Mouse (Mus musculus): Measurements from ENCODE around the gene Trim65. TPM values are rescaled to one million over a fixed set of nuclear protein-coding genes. Genes with fewer than 3 reads are reported as not detected.
"Not testable (repeated sequence)": the region's sequence is repeated elsewhere in the genome, so short reads cannot be mapped to it uniquely, and the experiment has no call there.

Trim65 gene
- polyA plus RNA-seq, 1 experiment from 2014 or later, result 1.5 TPM

- no peaks in the 10 kb centered on the region; the same call in 1 of the 2 replicates for H3K36me3 ChIP-seq (ENCODE audit: control insufficient read depth, insufficient read depth)
- H3K4me3 ChIP-seq (ENCODE audit: low read depth, low read length), result peak overlapping the region; percentile 68
- H3K27me3 ChIP-seq (ENCODE audit: control insufficient read depth, insufficient read depth, low read depth, low read length), result no peaks in the 10 kb centered on the region
- WGBS (ENCODE audit: insufficient replicate concordance), result 18% methylated on average over 8 of the region's 8 CpGs
- H3K9me3 ChIP-seq (replicated peaks; ENCODE audit: control insufficient read depth, low read length), result no peaks in the 10 kb centered on the region
- H3K27ac ChIP-seq (ENCODE audit: low read length), result peak overlapping the region; percentile 76; the same call in 1 of the 2 replicates
- ATAC-seq (ENCODE audit: low read depth), result no peak
- peak overlapping the region; percentile 84 for H3K4me2 ChIP-seq (ENCODE audit: low read depth, low read length)
- peaks cover 37% of the 10 kb centered on the region for H3K4me1 ChIP-seq (ENCODE audit: control insufficient read depth, low read depth, low read length)
- H3K9ac ChIP-seq (ENCODE audit: low read depth, low read length), result peak overlapping the region; percentile 77
These were observed 888 bp downstream of the Trim65 start for GRCm38 (mm10) chr11:116129993-116130487.

DNA sequence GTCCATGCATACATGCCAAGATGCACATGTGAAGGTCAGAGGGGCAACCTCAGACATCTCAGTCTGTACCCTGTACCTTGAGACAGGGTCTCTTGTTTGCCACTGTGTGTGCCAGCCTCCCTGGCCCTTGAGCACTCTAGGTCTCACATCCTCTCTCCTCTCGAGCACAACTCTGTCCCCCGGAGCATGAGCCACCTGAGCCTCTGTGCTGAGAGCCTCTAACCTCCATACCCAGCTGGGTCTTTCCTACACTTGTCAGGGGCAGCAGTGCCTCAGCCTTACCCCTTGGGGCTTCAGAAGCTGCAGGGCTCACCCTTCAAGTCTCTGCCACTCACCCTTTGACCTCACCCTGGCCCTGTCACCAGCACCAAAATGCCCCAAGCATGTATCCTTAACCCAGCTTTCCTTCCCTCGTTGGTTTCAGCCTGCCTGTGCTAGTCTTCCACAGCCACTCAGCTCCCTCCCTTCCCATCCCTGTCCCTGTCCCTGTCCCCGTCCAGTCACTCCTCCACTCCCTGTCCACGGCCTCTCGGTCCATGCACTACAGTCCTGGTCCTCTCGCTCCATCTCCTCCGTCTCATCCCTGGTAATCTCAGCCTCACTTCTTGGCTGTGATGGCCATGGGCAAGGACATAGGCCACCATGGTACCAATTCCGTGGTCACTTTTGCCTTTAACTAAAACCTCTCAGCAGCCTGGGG is 1.7 kb downstream of the Trim65 start:
- H3K36me3 ChIP-seq (ENCODE audit: control insufficient read depth, insufficient read depth), result no peaks in the 10 kb centered on the region; the same call in 1 of the 2 replicates
- H3K27me3 ChIP-seq (ENCODE audit: control insufficient read depth, insufficient read depth, low read depth, low read length), result no peaks in the 10 kb centered on the region
- no peak for ATAC-seq (ENCODE audit: low read depth)
- H3K4me2 ChIP-seq (ENCODE audit: low read depth, low read length), result peak overlapping the region; percentile 84; the same call in 1 of the 2 replicates
- H3K9me3 ChIP-seq (replicated peaks; ENCODE audit: control insufficient read depth, low read length), result no peaks in the 10 kb centered on the region
- 66% methylated on average over 9 of the region's 9 CpGs for WGBS (ENCODE audit: insufficient replicate concordance)
- no peak overlapping the region for H3K9ac ChIP-seq (ENCODE audit: low read depth, low read length)
- H3K4me1 ChIP-seq (ENCODE audit: control insufficient read depth, low read depth, low read length), result peaks cover 37% of the 10 kb centered on the region
- no peak overlapping the region for H3K4me3 ChIP-seq (ENCODE audit: low read depth, low read length)
- H3K27ac ChIP-seq (ENCODE audit: low read length), result no peak overlapping the region

GRCm38 (mm10) chr11:116127986-116128385 is 2.9 kb downstream of the Trim65 start:
- no peak for ATAC-seq (ENCODE audit: low read depth)
- Histone ChIP-seq H3K4me1 (ENCODE audit: control insufficient read depth, low read depth, low read length) (peaks cover 37% of the 10 kb centered on the region), H3K9ac (ENCODE audit: low read depth, low read length) (no peak overlapping the region), H3K9me3 (replicated peaks; ENCODE audit: control insufficient read depth, low read length) (no peaks in the 10 kb centered on the region), H3K4me2 (ENCODE audit: low read depth, low read length) (no peak overlapping the region), H3K4me3 (ENCODE audit: low read depth, low read length) (no peak overlapping the region), H3K27me3 (ENCODE audit: control insufficient read depth, insufficient read depth, low read depth, low read length) (no peaks in the 10 kb centered on the region), H3K27ac (ENCODE audit: low read length) (no peak overlapping the region), H3K36me3 (ENCODE audit: control insufficient read depth, insufficient read depth) (no peaks in the 10 kb centered on the region; the same call in 1 of the 2 replicates)
- WGBS (ENCODE audit: insufficient replicate concordance), result 78% methylated on average over 9 of the region's 9 CpGs

DNA sequence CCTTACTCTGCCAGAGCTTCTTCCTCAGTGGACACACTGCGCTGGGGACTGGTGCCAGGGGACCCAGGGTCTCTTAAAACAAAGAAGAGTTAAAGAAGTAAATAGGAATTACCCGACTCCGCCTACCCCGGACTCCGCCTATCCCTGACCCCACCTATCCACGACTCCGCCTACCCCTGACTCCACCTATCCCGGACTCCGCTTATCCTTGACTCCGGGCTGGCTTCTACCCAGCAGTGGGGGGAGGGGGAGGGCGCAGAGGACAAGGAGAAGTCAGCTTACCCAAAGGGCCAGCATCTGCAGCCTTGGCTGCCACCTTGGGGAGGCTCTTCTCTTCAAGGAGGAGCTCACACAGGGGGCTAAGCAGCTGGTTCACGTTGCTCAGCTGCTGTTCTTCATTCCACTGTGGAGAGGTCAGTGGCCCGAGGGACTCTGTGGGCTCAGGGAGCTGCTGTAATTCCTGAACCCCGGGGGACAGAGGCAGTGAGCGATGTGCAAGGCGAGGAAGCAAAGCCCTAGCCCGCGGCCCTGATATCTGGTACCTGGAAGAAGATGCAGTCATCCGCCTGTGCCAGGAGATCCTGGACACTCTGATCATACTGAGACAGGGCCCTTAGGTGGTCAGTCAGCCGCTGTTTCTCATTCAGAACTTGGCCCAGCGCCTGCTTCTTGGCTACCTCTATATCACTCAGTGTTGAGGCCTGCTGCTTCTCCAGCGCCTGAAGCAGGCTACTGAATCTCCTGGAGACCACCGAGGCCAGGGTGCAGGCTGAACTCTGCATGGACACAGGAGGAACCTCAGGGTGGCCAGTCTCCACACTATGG is 3.6 kb downstream of the Trim65 start, which contains the start of gene Trim47:
TSS of gene Trim47 (minus strand) at position 55 of the 825 bp plus-strand sequence.
- H3K9ac ChIP-seq (ENCODE audit: low read depth, low read length), result no peak within 1 kb of the TSS
- H3K9me3 ChIP-seq (replicated peaks; ENCODE audit: control insufficient read depth, low read length), result no peaks in the 10 kb centered on the region
- H3K4me1 ChIP-seq (ENCODE audit: control insufficient read depth, low read depth, low read length), result peaks cover 37% of the 10 kb centered on the region
- 42% methylated on average over 23 of the region's 23 CpGs for WGBS (ENCODE audit: insufficient replicate concordance)
- no peak within 1 kb of the TSS for H3K4me3 ChIP-seq (ENCODE audit: low read depth, low read length)
- peak within 1 kb of the TSS; percentile 4; the same call in 1 of the 2 replicates for H3K4me2 ChIP-seq (ENCODE audit: low read depth, low read length)
- no peaks in the 10 kb centered on the region for H3K27me3 ChIP-seq (ENCODE audit: control insufficient read depth, insufficient read depth, low read depth, low read length)
- ATAC-seq (ENCODE audit: low read depth), result peak; percentile 39; the same call in 1 of the 2 replicates
- H3K27ac ChIP-seq (ENCODE audit: low read length), result no peak within 1 kb of the TSS
- no peaks in the 10 kb centered on the region; the same call in 1 of the 2 replicates for H3K36me3 ChIP-seq (ENCODE audit: control insufficient read depth, insufficient read depth)

GRCm38 (mm10) chr11:116126261-116126660 is 4.7 kb downstream of the Trim65 start:
- no peak overlapping the region for H3K9ac ChIP-seq (ENCODE audit: low read depth, low read length)
- 75% methylated on average over 15 of the region's 15 CpGs for WGBS (ENCODE audit: insufficient replicate concordance)
- H3K9me3 ChIP-seq (replicated peaks; ENCODE audit: control insufficient read depth, low read length), result no peaks in the 10 kb centered on the region
- no peaks in the 10 kb centered on the region for H3K27me3 ChIP-seq (ENCODE audit: control insufficient read depth, insufficient read depth, low read depth, low read length)
- no peak overlapping the region for H3K4me2 ChIP-seq (ENCODE audit: low read depth, low read length)
- no peak overlapping the region for H3K4me3 ChIP-seq (ENCODE audit: low read depth, low read length)
- peaks cover 31% of the 10 kb centered on the region for H3K4me1 ChIP-seq (ENCODE audit: control insufficient read depth, low read depth, low read length)
- H3K36me3 ChIP-seq (ENCODE audit: control insufficient read depth, insufficient read depth), result no peaks in the 10 kb centered on the region; the same call in 1 of the 2 replicates
- ATAC-seq (ENCODE audit: low read depth), result no peak
- H3K27ac ChIP-seq (ENCODE audit: low read length), result no peak overlapping the region

DNA sequence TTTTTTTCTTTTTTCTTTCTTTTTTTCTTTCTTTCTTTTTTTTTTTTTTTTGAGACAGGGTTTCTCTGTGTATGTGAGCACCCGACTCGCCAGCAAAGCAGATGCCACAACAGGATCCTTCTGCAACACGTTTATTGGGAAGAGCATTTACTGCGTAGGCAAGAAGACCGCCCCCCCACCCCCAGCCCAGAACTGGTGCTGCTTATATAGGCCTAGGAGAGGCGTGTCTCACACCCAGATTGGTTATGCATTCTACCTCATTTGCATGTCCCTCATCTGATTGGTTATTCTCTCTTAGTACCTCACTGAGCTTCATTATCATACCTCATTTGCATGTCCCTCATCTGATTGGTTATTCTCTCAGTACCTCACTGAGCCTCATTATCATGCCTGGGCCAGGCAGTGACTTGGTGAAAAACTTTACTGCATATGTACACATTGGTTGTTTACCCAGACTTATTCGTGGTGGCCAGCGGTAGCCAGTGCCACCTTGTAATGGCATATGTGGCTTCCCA is 9.1 kb downstream of the Trim65 start:
- H3K36me3 ChIP-seq (ENCODE audit: control insufficient read depth, insufficient read depth); H3K9ac ChIP-seq (ENCODE audit: low read depth, low read length); H3K4me2 ChIP-seq (ENCODE audit: low read depth, low read length); H3K4me1 ChIP-seq (ENCODE audit: control insufficient read depth, low read depth, low read length); H3K27ac ChIP-seq (ENCODE audit: low read length); H3K4me3 ChIP-seq (ENCODE audit: low read depth, low read length); H3K27me3 ChIP-seq (ENCODE audit: control insufficient read depth, insufficient read depth, low read depth, low read length); H3K9me3 ChIP-seq (replicated peaks; ENCODE audit: control insufficient read depth, low read length); ATAC-seq (ENCODE audit: low read depth): not testable (repeated sequence)
- WGBS (ENCODE audit: insufficient replicate concordance), result 77% methylated on average over 8 of the region's 8 CpGs

GRCm38 (mm10) chr11:116117819-116118218 is 13.1 kb downstream of the Trim65 start:
- H3K36me3 ChIP-seq (ENCODE audit: control insufficient read depth, insufficient read depth), result no peaks in the 10 kb centered on the region; the same call in 1 of the 2 replicates
- no peaks in the 10 kb centered on the region for H3K27me3 ChIP-seq (ENCODE audit: control insufficient read depth, insufficient read depth, low read depth, low read length)
- H3K4me3 ChIP-seq (ENCODE audit: low read depth, low read length), result no peak overlapping the region
- no peak for ATAC-seq (ENCODE audit: low read depth)
- no peaks in the 10 kb centered on the region for H3K9me3 ChIP-seq (replicated peaks; ENCODE audit: control insufficient read depth, low read length)
- H3K9ac ChIP-seq (ENCODE audit: low read depth, low read length), result no peak overlapping the region
- no peak overlapping the region for H3K4me2 ChIP-seq (ENCODE audit: low read depth, low read length)
- H3K4me1 ChIP-seq (ENCODE audit: control insufficient read depth, low read depth, low read length), result no peaks in the 10 kb centered on the region
- no peak overlapping the region for H3K27ac ChIP-seq (ENCODE audit: low read length)

- WGBS (ENCODE audit: insufficient replicate concordance), result 40% methylated on average over 12 of the region's 12 CpGs
- no peaks in the 10 kb centered on the region for H3K4me1 ChIP-seq (ENCODE audit: control insufficient read depth, low read depth, low read length)
- no peak for ATAC-seq (ENCODE audit: low read depth)
- no peaks in the 10 kb centered on the region for H3K36me3 ChIP-seq (ENCODE audit: control insufficient read depth, insufficient read depth)
- H3K9ac ChIP-seq (ENCODE audit: low read depth, low read length), result no peak overlapping the region
- no peak overlapping the region for H3K4me3 ChIP-seq (ENCODE audit: low read depth, low read length)
- H3K27me3 ChIP-seq (ENCODE audit: control insufficient read depth, insufficient read depth, low read depth, low read length), result no peaks in the 10 kb centered on the region
- H3K9me3 ChIP-seq (replicated peaks; ENCODE audit: control insufficient read depth, low read length), result no peaks in the 10 kb centered on the region
- no peak overlapping the region for H3K27ac ChIP-seq (ENCODE audit: low read length)
- H3K4me2 ChIP-seq (ENCODE audit: low read depth, low read length), result no peak overlapping the region
These were observed 13.7 kb downstream of the Trim65 start for GRCm38 (mm10) chr11:116117241-116117640.

Data from liver, embryonic 16.5 days (tissue).